Mouse (Mus musculus): Measurements from ENCODE around the gene Cst9.

- no peak for TF ChIP-seq TCF3 (IDR thresholded peaks at IDR 0.05; ENCODE audit: insufficient read length, low read depth)
- TF ChIP-seq POLR2A (IDR thresholded peaks at IDR 0.05; ENCODE audit: insufficient read length, low read depth) = no peak
- no peak for TF ChIP-seq REST (IDR thresholded peaks at IDR 0.05; ENCODE audit: insufficient read depth, insufficient read length)
- no peak for TF ChIP-seq SRF (IDR thresholded peaks at IDR 0.05; ENCODE audit: control insufficient read depth, insufficient read length, low read depth)
- no peak for TF ChIP-seq USF1 (IDR thresholded peaks at IDR 0.05; ENCODE audit: low read depth)
- no peak for TF ChIP-seq MYOD1 (IDR thresholded peaks at IDR 0.05; ENCODE audit: control insufficient read depth in 1 of 3, insufficient read length in 2 of 3, low read depth in 2 of 3)
- TF ChIP-seq MAX (IDR thresholded peaks at IDR 0.05; ENCODE audit: low read depth) = no peak
- TF ChIP-seq E2F4 (IDR thresholded peaks at IDR 0.05; ENCODE audit: insufficient read depth) = no peak
Observed at GRCm38 (mm10) chr2:148825986-148826385, 9.0 kb upstream of the Cst9 start.

All from myocyte (in vitro differentiated cells).